In the genomic region with DNA sequence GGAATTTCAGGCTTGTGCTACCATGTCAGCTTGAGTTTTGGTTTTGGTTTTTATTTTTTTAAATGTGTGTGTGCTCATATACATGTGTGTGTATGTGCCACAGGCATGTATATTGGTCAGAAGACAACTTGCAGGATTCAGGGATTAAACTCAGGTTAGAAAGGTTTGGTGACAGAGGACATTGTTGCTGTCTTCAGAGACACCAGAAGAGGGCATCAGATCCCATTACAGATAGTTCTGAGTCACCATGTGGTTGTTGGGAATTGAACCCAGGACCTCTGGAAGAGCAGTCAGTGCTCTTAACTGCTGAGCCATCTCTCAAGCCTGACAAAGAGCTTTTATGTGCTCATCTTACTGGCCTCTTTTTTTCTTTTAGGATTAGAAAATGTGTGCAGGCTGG, we compare ENCODE assay signal across 12 mouse cellular contexts. TPM values are rescaled to one million over a fixed set of nuclear protein-coding genes. Genes with fewer than 3 reads are reported as not detected.
DNase-seq lines count a peak whose midpoint lies in the region; ATAC-seq and TF ChIP-seq lines count a peak whose summit lies in the region.
"Had no signal": no experiment of that assay in that cellular context is flagged by ENCODE, and none has a peak within 500 bp of the region (broad histone marks: within the 10 kb centered on the region; RNA-seq: fewer than 3 reads in every experiment).

No protein-coding gene starts in this region.

- H3K27ac ChIP-seq in kidney, postnatal 0 days: no peak overlapping the region
- no peak overlapping the region for H3K27ac ChIP-seq in kidney, embryonic 14.5 days (ENCODE audit: low read depth, low read length)
- no peak overlapping the region for H3K27ac ChIP-seq in thymus, adult 2 months (ENCODE audit: control insufficient read depth, insufficient read depth, low read length)
- H3K27ac ChIP-seq in MEL (ENCODE audit: control insufficient read depth, low read depth, low read length): no peak overlapping the region
- no peak overlapping the region for H3K27ac ChIP-seq in stomach, postnatal 0 days (replicated peaks)
- no peak overlapping the region for H3K27ac ChIP-seq in neural tube, embryonic 15.5 days (replicated peaks)
- H3K27ac ChIP-seq: heart, embryonic 13.5 days; hindbrain, embryonic 10.5 days had no signal

- peak; percentile 43; the same call in 1 of the 2 replicates for TF ChIP-seq CTCF in kidney, postnatal 0 days (IDR thresholded peaks at IDR 0.05; ENCODE audit: low read depth)
- TF ChIP-seq CTCF in thymus, adult 2 months (IDR thresholded peaks at IDR 0.05; ENCODE audit: borderline replicate concordance, control insufficient read depth, extremely low read depth, insufficient read depth, low read length, poor library complexity): no peak
- peak; percentile 20 to 45 (median 36); a peak in 4 of 6 replicates for TF ChIP-seq CTCF in MEL (IDR thresholded peaks at IDR 0.05 in 2 of 3, conservative IDR thresholded peaks at IDR 0.05 in 1 of 3; ENCODE audit: control insufficient read depth in 1 of 3, insufficient read depth in 1 of 3, low read depth in 2 of 3, low read length in 3 of 3, poor library complexity in 1 of 3, severe bottlenecking in 1 of 3)
- TF ChIP-seq CTCF in stomach, postnatal 0 days (IDR thresholded peaks at IDR 0.05; ENCODE audit: low read depth): peak; percentile 46

- no peaks in the 10 kb centered on the region for H3K9me3 ChIP-seq in kidney, postnatal 0 days (replicated peaks; ENCODE audit: low read length)
- H3K9me3 ChIP-seq in kidney, embryonic 14.5 days (ENCODE audit: control insufficient read depth, low read length): no peaks in the 10 kb centered on the region
- H3K9me3 ChIP-seq in MEL (replicated peaks; ENCODE audit: insufficient read depth, low read length): no peaks in the 10 kb centered on the region
- H3K9me3 ChIP-seq in stomach, postnatal 0 days (ENCODE audit: control insufficient read depth, low read length): no peaks in the 10 kb centered on the region
- H3K9me3 ChIP-seq in neural tube, embryonic 15.5 days (replicated peaks): no peaks in the 10 kb centered on the region
- H3K9me3 ChIP-seq: heart, embryonic 13.5 days; hindbrain, embryonic 10.5 days; limb, embryonic 15.5 days had no signal

- TF ChIP-seq POLR2A in thymus, adult 2 months (IDR thresholded peaks at IDR 0.05; ENCODE audit: control insufficient read depth, extremely low read depth, insufficient read depth, low read length, poor library complexity): no peak
- no peak for TF ChIP-seq POLR2A in MEL (IDR thresholded peaks at IDR 0.05; ENCODE audit: control insufficient read depth in 1 of 2, insufficient read depth in 1 of 2, low read depth in 1 of 2, low read length in 2 of 2, poor library complexity in 1 of 2)

- H3K36me3 ChIP-seq in kidney, postnatal 0 days (ENCODE audit: insufficient read depth, low read length): no peaks in the 10 kb centered on the region
- no peaks in the 10 kb centered on the region for H3K36me3 ChIP-seq in kidney, embryonic 14.5 days (ENCODE audit: control insufficient read depth, insufficient read depth, low read length)
- H3K36me3 ChIP-seq in thymus, adult 2 months (ENCODE audit: control insufficient read depth, insufficient read depth, low read length): no peaks in the 10 kb centered on the region
- peaks cover 0 to 16% of the 10 kb centered on the region in 2 experiments; a peak in 2 of 4 replicates for H3K36me3 ChIP-seq in MEL (ENCODE audit: control insufficient read depth in 1 of 2, insufficient read depth in 2 of 2, low read length in 2 of 2)
- H3K36me3 ChIP-seq in stomach, postnatal 0 days (ENCODE audit: control insufficient read depth, insufficient read depth, low read length): no peaks in the 10 kb centered on the region
- H3K36me3 ChIP-seq in neural tube, embryonic 15.5 days: no peaks in the 10 kb centered on the region
- H3K36me3 ChIP-seq: heart, embryonic 13.5 days; hindbrain, embryonic 10.5 days; limb, embryonic 15.5 days had no signal

- no peak overlapping the region for H3K4me2 ChIP-seq in kidney, postnatal 0 days (ENCODE audit: low read length)
- H3K4me2 ChIP-seq in kidney, embryonic 14.5 days (replicated peaks; ENCODE audit: low read depth, low read length): no peak overlapping the region
- H3K4me2 ChIP-seq in stomach, postnatal 0 days (replicated peaks; ENCODE audit: low read depth): no peak overlapping the region
- H3K4me2 ChIP-seq in neural tube, embryonic 15.5 days: no peak overlapping the region
- H3K4me2 ChIP-seq: heart, embryonic 13.5 days; limb, embryonic 15.5 days had no signal

- H3K9ac ChIP-seq in kidney, postnatal 0 days (ENCODE audit: low read depth, low read length): no peak overlapping the region
- H3K9ac ChIP-seq in kidney, embryonic 14.5 days (ENCODE audit: low read depth, low read length): no peak overlapping the region
- H3K9ac ChIP-seq in MEL (ENCODE audit: control insufficient read depth, low read depth, low read length, poor library complexity, severe bottlenecking): no peak overlapping the region
- H3K9ac ChIP-seq in stomach, postnatal 0 days (ENCODE audit: low read length): no peak overlapping the region
- no peak overlapping the region for H3K9ac ChIP-seq in neural tube, embryonic 15.5 days (replicated peaks)
- H3K9ac ChIP-seq: heart, embryonic 13.5 days; limb, embryonic 15.5 days had no signal

- TF ChIP-seq RAD21 in MEL (IDR thresholded peaks at IDR 0.05; ENCODE audit: low read depth, low read length): peak; percentile 32; the same call in 1 of the 2 replicates

- H3K79me2 ChIP-seq in MEL (ENCODE audit: control insufficient read depth, insufficient read depth, low read length, poor library complexity): no peaks in the 10 kb centered on the region

- peaks cover 3% of the 10 kb centered on the region; the same call in 1 of the 2 replicates for H3K4me1 ChIP-seq in kidney, postnatal 0 days (replicated peaks; ENCODE audit: insufficient read depth, low read length)
- H3K4me1 ChIP-seq in kidney, embryonic 14.5 days (ENCODE audit: control insufficient read depth, insufficient read depth, low read length): no peaks in the 10 kb centered on the region
- peaks cover 10% of the 10 kb centered on the region for H3K4me1 ChIP-seq in thymus, adult 2 months (replicated peaks; ENCODE audit: control insufficient read depth, insufficient read depth, low read length)
- peaks cover 10 to 11% of the 10 kb centered on the region in 2 experiments for H3K4me1 ChIP-seq in MEL (ENCODE audit: control insufficient read depth in 1 of 2, insufficient read depth in 2 of 2, low read length in 2 of 2)
- H3K4me1 ChIP-seq in stomach, postnatal 0 days (replicated peaks; ENCODE audit: control insufficient read depth, insufficient read depth): no peaks in the 10 kb centered on the region
- H3K4me1 ChIP-seq in neural tube, embryonic 15.5 days: peaks cover 10% of the 10 kb centered on the region

- TF ChIP-seq EP300 in MEL (IDR thresholded peaks at IDR 0.05; ENCODE audit: low read depth in 1 of 2, low read length in 2 of 2): no peak
- TF ChIP-seq EP300 in stomach, postnatal 0 days (optimal IDR thresholded peaks at IDR 0.05): no peak

- ATAC-seq in kidney, postnatal 0 days (replicated peaks; ENCODE audit: low FRiP score, low read depth): no peak
- ATAC-seq in kidney, embryonic 14.5 days (ENCODE audit: low FRiP score, low TSS enrichment): no peak
- ATAC-seq in stomach, postnatal 0 days (ENCODE audit: low FRiP score, low TSS enrichment): no peak
- no peak for ATAC-seq in neural tube, embryonic 15.5 days (ENCODE audit: low FRiP score)

- DNase-seq in kidney, postnatal 0 days (ENCODE audit: low spot score): no peak
- DNase-seq in thymus, adult 2 months: peak; percentile 25
- no peak for DNase-seq in thymus, postnatal 0 days (ENCODE audit: low spot score)
- no peak for DNase-seq in MEL (ENCODE audit: low read depth, low spot score)
- no peak for DNase-seq in stomach, postnatal 0 days (ENCODE audit: low spot score)
- DNase-seq: cerebellum, postnatal 10 days; kidney, adult 8-10 months had no signal

- H3K27me3 ChIP-seq in kidney, postnatal 0 days (ENCODE audit: insufficient read depth, low read length): no peaks in the 10 kb centered on the region
- H3K27me3 ChIP-seq in kidney, embryonic 14.5 days (ENCODE audit: control insufficient read depth, insufficient read depth, low read length): no peaks in the 10 kb centered on the region
- H3K27me3 ChIP-seq in thymus, adult 2 months (ENCODE audit: control insufficient read depth, insufficient read depth, low read length): no peaks in the 10 kb centered on the region
- H3K27me3 ChIP-seq in MEL (ENCODE audit: control insufficient read depth in 1 of 2, insufficient read depth in 2 of 2, low read length in 2 of 2): no peaks in the 10 kb centered on the region
- no peaks in the 10 kb centered on the region for H3K27me3 ChIP-seq in stomach, postnatal 0 days (ENCODE audit: control insufficient read depth, insufficient read depth, low read length)
- H3K27me3 ChIP-seq in neural tube, embryonic 15.5 days (replicated peaks): no peaks in the 10 kb centered on the region
- H3K27me3 ChIP-seq: heart, embryonic 13.5 days; limb, embryonic 15.5 days had no signal

- H3K4me3 ChIP-seq in kidney, postnatal 0 days (replicated peaks; ENCODE audit: low read depth, low read length): no peak overlapping the region
- no peak overlapping the region for H3K4me3 ChIP-seq in kidney, embryonic 14.5 days (ENCODE audit: low read length)
- no peak overlapping the region for H3K4me3 ChIP-seq in thymus, adult 2 months (ENCODE audit: control insufficient read depth, insufficient read depth, low read length)
- no peak overlapping the region for H3K4me3 ChIP-seq in MEL (ENCODE audit: control insufficient read depth in 1 of 2, insufficient read depth in 1 of 2, low read depth in 2 of 2, low read length in 2 of 2)
- H3K4me3 ChIP-seq in stomach, postnatal 0 days (ENCODE audit: low read depth, low read length): no peak overlapping the region
- no peak overlapping the region for H3K4me3 ChIP-seq in neural tube, embryonic 15.5 days (replicated peaks)
- H3K4me3 ChIP-seq: heart, embryonic 13.5 days; hindbrain, embryonic 10.5 days; limb, embryonic 15.5 days had no signal

TF ChIP-seq in MEL, 35 proteins besides CTCF, POLR2A, EP300 and RAD21 (continues in another document):
- TF ChIP-seq GABPA (IDR thresholded peaks at IDR 0.05; ENCODE audit: low read depth, low read length) (no peak), POLR2AphosphoS2 (IDR thresholded peaks at IDR 0.05; ENCODE audit: low read length) (no peak), MXI1 (IDR thresholded peaks at IDR 0.05; ENCODE audit: low read depth, low read length) (no peak)

RNA-seq across cellular contexts. Expression of a gene that starts 30.8 kb away (rescaled TPM):
- 7.2 and 7.3 TPM in 2 replicates for polyA plus RNA-seq in kidney, postnatal 0 days (2015; fragmentation: Nextera tagmentation; extraction: Ambion mirVana)
- polyA plus RNA-seq in kidney, embryonic 14.5 days (2014; fragmentation: Nextera tagmentation; extraction: Ambion mirVana): 6.7 and 10.8 TPM in 2 replicates
- 31.0 and 34.0 TPM in 2 replicates for polyA plus RNA-seq in thymus, adult 2 months (2012; rRNA removed)
- polyA plus RNA-seq in thymus, postnatal 0 days (2015; fragmentation: Nextera tagmentation; extraction: Ambion mirVana): 15.8 and 19.7 TPM in 2 replicates
- 2.8 and 4.8 TPM in 2 replicates for total RNA-seq in MEL (2012; rRNA removed)
- 1 to 10 TPM in 1 of 2 experiments, not detected in 1; 8.2 TPM for polyA plus RNA-seq in MEL (2012; ENCODE audit: insufficient read depth in 1 of 2, insufficient read length in 2 of 2, low read depth in 1 of 2, low replicate concordance in 2 of 2, missing spikeins in 1 of 2)
- 4.2 and 4.4 TPM in 2 replicates for polyA plus RNA-seq in stomach, postnatal 0 days (2015; fragmentation: Nextera tagmentation; extraction: Ambion mirVana)
- 9.7 and 9.9 TPM in 2 replicates for polyA plus RNA-seq in neural tube, embryonic 15.5 days (2015; fragmentation: Nextera tagmentation; extraction: Ambion mirVana)
